18 mouse cellular contexts compared by ENCODE assay signal in the genomic region with DNA sequence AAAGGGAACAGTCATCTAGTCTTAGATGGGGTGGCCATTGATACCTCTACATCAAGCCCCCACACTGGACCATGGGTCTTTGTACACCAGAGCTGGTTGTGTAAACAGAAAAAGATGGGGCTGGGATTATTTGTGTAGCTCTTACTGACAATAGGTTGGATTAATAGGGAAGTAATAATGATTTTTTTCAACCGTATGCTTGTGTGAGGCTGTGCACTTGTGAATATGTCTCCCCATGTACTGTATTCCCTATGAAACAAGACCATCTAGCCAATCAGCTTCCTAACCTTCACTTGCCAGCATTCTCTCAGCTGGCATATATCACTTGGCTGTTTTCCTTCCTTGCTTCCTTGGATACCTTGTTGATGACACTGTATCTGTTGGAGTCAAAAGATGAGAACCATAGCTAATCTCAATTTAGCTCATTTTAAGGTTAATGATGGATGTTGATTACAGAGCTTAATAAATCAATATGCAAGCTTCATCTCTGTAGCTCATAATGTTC.
DNase-seq lines count a peak whose midpoint lies in the region; ATAC-seq and TF ChIP-seq lines count a peak whose summit lies in the region.
"Had no signal": no experiment of that assay in that cellular context is flagged by ENCODE, and none has a peak within 500 bp of the region (broad histone marks: within the 10 kb centered on the region; RNA-seq: fewer than 3 reads in every experiment).

No protein-coding gene starts in this region.

- no peak for TF ChIP-seq POLR2A in thymus, adult 2 months (IDR thresholded peaks at IDR 0.05; ENCODE audit: control insufficient read depth, extremely low read depth, insufficient read depth, low read length, poor library complexity)

- no peak for TF ChIP-seq CTCF in layer of hippocampus, adult 2 months (conservative IDR thresholded peaks at IDR 0.05)
- no peak for TF ChIP-seq CTCF in thymus, adult 2 months (IDR thresholded peaks at IDR 0.05; ENCODE audit: borderline replicate concordance, control insufficient read depth, extremely low read depth, insufficient read depth, low read length, poor library complexity)

- 78% methylated on average over 1 of the region's 1 CpGs for WGBS in midbrain, embryonic 15.5 days
- WGBS in thymus, adult 2 months: 81% methylated on average over 1 of the region's 1 CpGs

- H3K36me3 ChIP-seq in midbrain, embryonic 15.5 days (replicated peaks): no peaks in the 10 kb centered on the region
- no peaks in the 10 kb centered on the region for H3K36me3 ChIP-seq in thymus, adult 2 months (ENCODE audit: control insufficient read depth, insufficient read depth, low read length)
- H3K36me3 ChIP-seq: forebrain, embryonic 12.5 days had no signal

- ATAC-seq in midbrain, embryonic 15.5 days (replicated peaks): no peak
- ATAC-seq: intestine, postnatal 0 days had no signal

- peak overlapping the region; percentile 23; the same call in 1 of the 2 replicates for H3K4me3 ChIP-seq in layer of hippocampus, adult 2 months
- H3K4me3 ChIP-seq in midbrain, embryonic 15.5 days: peak overlapping the region; percentile 87; the same call in 1 of the 2 replicates
- H3K4me3 ChIP-seq in thymus, adult 2 months (ENCODE audit: control insufficient read depth, insufficient read depth, low read length): no peak overlapping the region
- H3K4me3 ChIP-seq: megakaryocyte, embryonic 14.5 days had no signal

- no peak for DNase-seq in layer of hippocampus, adult 2 months (ENCODE audit: low spot score in 2 of 2)
- no peak for DNase-seq in layer of hippocampus, adult 9-10 months (ENCODE audit: low spot score)
- DNase-seq in cerebellum, adult 18-20 months: peak; percentile 25 to 39
- peak; percentile 41 to 63 for DNase-seq in cerebellum, postnatal 10 days
- no peak for DNase-seq in thymus, adult 2 months
- no peak for DNase-seq in heart, adult 8-10 months (ENCODE audit: low spot score)
- DNase-seq in ovary, postnatal 14 days (ENCODE audit: low spot score): no peak
- DNase-seq: adrenal gland, postnatal 14 days; gastrocnemius, postnatal 36 days; heart, postnatal 4 days; lung, postnatal 14 days; thymus, postnatal 4 days had no signal

- no peaks in the 10 kb centered on the region for H3K9me3 ChIP-seq in midbrain, embryonic 15.5 days
- H3K9me3 ChIP-seq: forebrain, embryonic 12.5 days; megakaryocyte, embryonic 14.5 days had no signal

- H3K4me1 ChIP-seq in midbrain, embryonic 15.5 days: peaks cover 17% of the 10 kb centered on the region
- H3K4me1 ChIP-seq in thymus, adult 2 months (replicated peaks; ENCODE audit: control insufficient read depth, insufficient read depth, low read length): peaks cover 4% of the 10 kb centered on the region; the same call in 1 of the 2 replicates

- peaks cover 6% of the 10 kb centered on the region; the same call in 1 of the 2 replicates for H3K27me3 ChIP-seq in midbrain, embryonic 15.5 days (replicated peaks)
- H3K27me3 ChIP-seq in thymus, adult 2 months (ENCODE audit: control insufficient read depth, insufficient read depth, low read length): no peaks in the 10 kb centered on the region; the same call in 1 of the 2 replicates

- H3K9ac ChIP-seq in midbrain, embryonic 15.5 days: no peak overlapping the region
- H3K9ac ChIP-seq: forebrain, embryonic 12.5 days had no signal

- H3K4me2 ChIP-seq in midbrain, embryonic 15.5 days: peak overlapping the region; percentile 97
- H3K4me2 ChIP-seq: heart, embryonic 11.5 days had no signal

- H3K27ac ChIP-seq in layer of hippocampus, adult 2 months: 0 out of 2 replicates have a peak overlapping the region, but pooled peaks have one; percentile 5
- no peak overlapping the region for H3K27ac ChIP-seq in midbrain, embryonic 15.5 days
- H3K27ac ChIP-seq in thymus, adult 2 months (ENCODE audit: control insufficient read depth, insufficient read depth, low read length): no peak overlapping the region
- H3K27ac ChIP-seq: forebrain, embryonic 12.5 days; kidney, postnatal 0 days had no signal

Comparison
In these comparisons a context has a peak if more than half of its experiments do, and no peak if none do; other contexts are left out.
1. DNase-seq: peak in cerebellum, adult 18-20 months (2 of 2) and cerebellum, postnatal 10 days (2 of 2); none in layer of hippocampus, adult 2 months (0 of 2), layer of hippocampus, adult 9-10 months (single experiment), thymus, adult 2 months (single experiment), heart, adult 8-10 months (single experiment) and ovary, postnatal 14 days (single experiment).